Mouse (Mus musculus) cortical plate, adult 2 months (tissue): ENCODE data around the gene E130311K13Rik.

Source experiments
- CTCF ChIP-seq: fragments of 200-500 bp; IDR thresholded peaks from 2 replicates; pipeline ENCODE4 v1.5.1; 2011; ENCODE audit warnings: mild to moderate bottlenecking, control low read depth, low read length; ENCODE audit not compliant: insufficient read depth; ENCODE audit errors: extremely low read depth
- POLR2A ChIP-seq: fragments of 200-500 bp; IDR thresholded peaks from 2 replicates; pipeline ENCODE4 v1.6.1; 2011; ENCODE audit warnings: mild to moderate bottlenecking, low read length, control low read depth; ENCODE audit not compliant: insufficient read depth; ENCODE audit errors: extremely low read depth

GRCm38 (mm10) chr3:63868285-63868684 is 61.0 kb downstream of the E130311K13Rik start:
- no peak for TF ChIP-seq POLR2A
- no peak for TF ChIP-seq CTCF
